Mouse (Mus musculus): ENCODE measurements at regions not wholly inside any gene's neighbourhood (a gene's known extent, or its start where the extent isn't known, plus 50 kb on each side); places are given as distances from the start of the nearest gene placed in this dataset.

DNA sequence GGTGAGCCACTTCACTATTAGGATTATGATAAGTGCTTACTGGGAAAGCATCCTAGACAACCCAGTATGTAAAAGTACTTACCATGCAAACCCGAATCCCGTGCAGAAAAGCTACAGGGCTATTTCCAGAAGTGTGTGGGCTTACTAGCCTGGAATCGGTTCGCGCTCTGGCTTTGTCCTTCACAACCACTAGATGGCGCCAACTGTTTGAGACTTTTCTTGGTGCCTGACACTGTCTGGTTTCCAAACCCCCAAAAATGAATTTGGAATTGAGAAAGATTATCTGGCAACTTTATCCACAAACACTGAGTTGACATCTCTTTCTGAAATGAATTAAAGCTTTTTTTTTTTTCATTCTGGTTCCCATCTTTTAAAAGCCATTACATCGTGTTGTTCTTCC, 218.2 kb downstream of the Pax3 start:
- H3K36me3 ChIP-seq = no peaks in the 10 kb centered on the region
- no peak overlapping the region for H3K27ac ChIP-seq
- no peak overlapping the region for H3K4me3 ChIP-seq
- WGBS = 5% methylated on average over 7 of the region's 7 CpGs
- H3K27me3 ChIP-seq = peaks cover 46% of the 10 kb centered on the region
- ATAC-seq (ENCODE audit: low FRiP score) = no peak
- H3K9ac ChIP-seq = no peak overlapping the region
- no peaks in the 10 kb centered on the region for H3K4me1 ChIP-seq (replicated peaks)
- no peaks in the 10 kb centered on the region for H3K9me3 ChIP-seq
- no peak overlapping the region for H3K4me2 ChIP-seq

DNA sequence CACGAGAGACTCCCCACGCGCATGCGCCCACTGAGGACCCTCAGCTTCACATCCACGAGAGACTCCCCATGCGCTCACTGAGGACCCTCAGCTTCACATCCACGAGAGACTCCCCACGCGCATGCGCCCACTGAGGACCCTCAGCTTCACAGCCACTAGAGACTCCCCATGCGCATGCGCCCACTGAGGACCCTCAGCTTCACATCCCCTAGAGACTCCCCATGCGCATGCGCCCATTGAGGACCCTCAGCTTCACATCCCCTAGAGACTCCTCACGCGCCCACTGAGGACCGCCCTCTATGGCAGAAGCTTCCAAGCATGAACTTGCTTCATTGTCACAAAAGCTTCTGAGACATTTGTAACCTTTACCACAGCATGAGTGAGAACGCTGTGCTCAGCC, 221.0 kb downstream of the Pax3 start:
- ATAC-seq (ENCODE audit: low FRiP score) = no peak
- Histone ChIP-seq H3K4me3 (no peak overlapping the region), H3K27ac (no peak overlapping the region), H3K9me3 (no peaks in the 10 kb centered on the region), H3K27me3 (peaks cover 48% of the 10 kb centered on the region), H3K4me2 (no peak overlapping the region), H3K9ac (no peak overlapping the region), H3K36me3 (no peaks in the 10 kb centered on the region), H3K4me1 (replicated peaks) (0 out of 2 replicates have a peak, but pooled peaks cover 4% of the 10 kb centered on the region)
- WGBS = 92% methylated on average over 18 of the region's 18 CpGs

DNA sequence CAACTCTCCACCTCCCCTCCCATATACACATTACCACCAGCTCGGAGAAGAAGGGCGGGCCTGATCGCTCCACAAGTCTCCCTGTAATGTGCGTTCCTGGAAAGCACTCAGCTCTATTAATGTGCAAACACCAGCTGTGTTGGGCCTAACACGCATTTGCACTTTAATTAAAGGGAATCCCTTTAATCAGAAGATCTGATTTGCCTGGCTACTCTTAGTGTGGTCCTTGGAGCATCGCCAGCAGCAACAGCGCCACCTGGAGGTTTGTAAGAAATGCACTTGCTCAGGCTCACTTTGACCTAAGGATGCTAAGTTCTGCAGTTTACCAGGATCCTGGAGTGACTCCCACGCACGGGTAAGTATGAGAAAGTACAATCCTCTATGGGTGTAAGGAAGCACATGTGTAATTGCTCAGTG, 224.6 kb downstream of the Pax3 start:
- Histone ChIP-seq H3K27ac (no peak overlapping the region), H3K4me3 (peak overlapping the region; percentile 13; the same call in 1 of the 2 replicates), H3K4me2 (peak overlapping the region; percentile 31), H3K9ac (0 out of 2 replicates have a peak overlapping the region, but pooled peaks have one; percentile 9), H3K36me3 (no peaks in the 10 kb centered on the region), H3K9me3 (no peaks in the 10 kb centered on the region), H3K4me1 (replicated peaks) (0 out of 2 replicates have a peak, but pooled peaks cover 4% of the 10 kb centered on the region), H3K27me3 (peaks cover 27% of the 10 kb centered on the region)
- peak; percentile 85 for ATAC-seq (ENCODE audit: low FRiP score)
- 3% methylated on average over 9 of the region's 9 CpGs for WGBS

DNA sequence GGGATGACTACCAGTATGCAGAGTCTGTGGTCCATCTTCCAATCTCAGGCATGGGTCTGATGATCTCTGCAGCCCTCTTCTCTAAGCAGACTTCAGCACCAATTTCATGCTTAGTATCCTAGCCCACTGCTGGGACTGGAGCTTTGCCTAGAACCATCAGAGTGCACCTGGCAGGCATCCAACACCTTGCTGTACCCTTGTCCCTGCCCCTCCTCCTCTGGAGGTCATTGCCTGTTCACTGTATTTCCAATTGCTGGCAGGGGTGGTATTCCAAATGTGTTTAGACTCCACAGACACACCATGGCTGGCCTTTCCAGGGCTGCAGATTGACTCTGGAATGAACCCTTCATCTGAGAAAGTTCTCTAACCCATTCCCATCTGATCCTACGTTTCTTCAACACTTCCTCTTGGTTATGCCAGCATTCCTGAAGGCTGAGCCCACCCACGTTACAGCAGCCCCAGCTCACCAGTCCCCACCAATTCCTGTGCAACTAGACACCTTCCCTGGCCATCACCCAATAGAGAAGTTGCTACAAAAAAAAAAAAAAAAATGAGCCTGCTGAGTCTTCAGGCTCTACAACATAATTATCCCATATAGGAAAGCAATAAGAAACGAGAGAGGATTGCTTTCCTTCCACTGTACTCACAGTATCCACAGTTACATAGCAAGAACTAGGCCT, 232.1 kb downstream of the Pax3 start:
- Histone ChIP-seq H3K9ac (no peak overlapping the region), H3K9me3 (no peaks in the 10 kb centered on the region), H3K36me3 (no peaks in the 10 kb centered on the region), H3K27me3 (no peaks in the 10 kb centered on the region), H3K27ac (no peak overlapping the region), H3K4me2 (no peak overlapping the region), H3K4me1 (replicated peaks) (no peaks in the 10 kb centered on the region), H3K4me3 (no peak overlapping the region)
- 56% methylated on average over 3 of the region's 3 CpGs for WGBS
- ATAC-seq (ENCODE audit: low FRiP score) = no peak

DNA sequence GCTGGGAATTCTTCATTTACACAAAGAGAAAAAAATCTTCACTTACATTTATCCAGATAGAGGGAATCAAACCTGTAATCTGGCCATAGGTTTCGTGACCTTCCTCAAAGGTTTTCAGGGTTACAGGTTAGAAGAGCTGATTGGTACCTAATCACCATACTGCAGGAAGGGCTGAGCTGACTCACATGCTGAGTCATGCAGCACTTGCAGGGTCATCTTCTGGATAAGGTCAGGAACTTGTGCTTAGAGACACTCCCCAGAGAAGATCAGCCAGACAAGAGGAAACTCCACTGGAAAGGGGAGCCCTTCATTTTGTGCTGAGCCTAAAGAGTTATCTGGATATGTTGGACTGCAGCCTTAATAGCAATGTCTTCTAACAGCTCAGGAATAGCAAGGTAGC, 237.6 kb downstream of the Pax3 start:
- H3K4me3 ChIP-seq = no peak overlapping the region
- H3K9ac ChIP-seq = no peak overlapping the region
- H3K27ac ChIP-seq = no peak overlapping the region
- H3K36me3 ChIP-seq = no peaks in the 10 kb centered on the region
- no peaks in the 10 kb centered on the region for H3K27me3 ChIP-seq
- WGBS = 91% methylated on average over 1 of the region's 1 CpGs
- ATAC-seq (ENCODE audit: low FRiP score) = no peak
- H3K4me2 ChIP-seq = no peak overlapping the region
- H3K9me3 ChIP-seq = no peaks in the 10 kb centered on the region
- H3K4me1 ChIP-seq (replicated peaks) = no peaks in the 10 kb centered on the region

DNA sequence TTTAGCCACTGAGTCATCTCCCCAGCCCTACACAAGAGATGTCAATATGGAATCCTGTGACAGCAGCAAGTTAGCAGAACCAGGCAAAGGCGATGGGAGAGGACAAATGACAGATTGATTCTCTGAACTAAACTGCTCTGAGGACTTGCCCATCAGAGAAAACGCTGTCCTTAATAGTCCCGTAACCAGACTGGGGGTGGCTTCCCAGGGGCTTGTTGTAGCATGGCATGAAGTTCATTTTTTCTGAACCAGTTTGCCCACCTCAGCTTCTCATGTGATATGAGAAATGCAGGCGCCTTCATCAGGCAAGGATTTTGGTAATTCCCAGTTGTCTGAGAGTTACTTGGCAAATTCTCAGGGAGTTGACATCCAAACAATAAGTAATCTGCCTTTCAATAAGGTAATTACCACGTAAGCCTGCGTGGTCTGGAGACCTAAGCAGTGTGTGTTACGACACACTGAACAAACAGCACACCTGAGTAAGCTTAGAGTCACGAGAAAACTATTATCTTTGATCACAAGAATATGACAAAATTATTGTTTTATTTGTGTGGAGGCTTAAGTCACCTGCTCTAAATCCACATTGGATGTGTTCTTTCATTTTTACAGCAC, 239.7 kb downstream of the Pax3 start:
- H3K4me1 ChIP-seq (replicated peaks) = no peaks in the 10 kb centered on the region
- H3K4me2 ChIP-seq = no peak overlapping the region
- WGBS = 80% methylated on average over 8 of the region's 8 CpGs
- no peak overlapping the region for H3K4me3 ChIP-seq
- no peaks in the 10 kb centered on the region for H3K27me3 ChIP-seq
- H3K9ac ChIP-seq = no peak overlapping the region
- no peak overlapping the region for H3K27ac ChIP-seq
- no peak for ATAC-seq (ENCODE audit: low FRiP score)
- H3K9me3 ChIP-seq = no peaks in the 10 kb centered on the region
- H3K36me3 ChIP-seq = no peaks in the 10 kb centered on the region

DNA sequence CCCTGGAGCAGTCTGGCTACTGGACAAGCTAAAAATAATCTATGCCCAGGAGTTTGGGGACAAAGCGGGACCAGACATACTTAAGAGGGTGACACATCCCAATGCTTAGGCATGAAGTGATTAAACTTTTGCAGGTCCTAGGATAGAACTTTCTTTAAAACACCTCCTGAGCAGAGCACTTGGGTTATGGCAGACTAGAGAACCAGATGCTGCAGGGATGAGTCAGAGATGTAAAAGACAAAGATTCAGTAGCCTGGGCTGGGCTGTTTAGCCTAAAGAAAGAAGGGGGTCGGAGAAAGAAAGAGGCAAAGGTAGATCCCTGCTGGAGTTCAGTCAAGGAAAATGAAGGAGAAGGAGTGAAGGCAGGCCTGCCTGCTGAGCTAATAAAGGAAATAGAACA, 249.0 kb downstream of the Pax3 start:
- H3K4me2 ChIP-seq = no peak overlapping the region
- H3K4me1 ChIP-seq (replicated peaks) = peaks cover 8% of the 10 kb centered on the region
- no peak overlapping the region for H3K4me3 ChIP-seq
- H3K36me3 ChIP-seq = no peaks in the 10 kb centered on the region
- no peak overlapping the region for H3K9ac ChIP-seq
- 82% methylated on average over 2 of the region's 2 CpGs for WGBS
- ATAC-seq (ENCODE audit: low FRiP score) = no peak
- H3K27ac ChIP-seq = no peak overlapping the region
- no peaks in the 10 kb centered on the region for H3K9me3 ChIP-seq
- H3K27me3 ChIP-seq = 0 out of 2 replicates have a peak, but pooled peaks cover 7% of the 10 kb centered on the region

DNA sequence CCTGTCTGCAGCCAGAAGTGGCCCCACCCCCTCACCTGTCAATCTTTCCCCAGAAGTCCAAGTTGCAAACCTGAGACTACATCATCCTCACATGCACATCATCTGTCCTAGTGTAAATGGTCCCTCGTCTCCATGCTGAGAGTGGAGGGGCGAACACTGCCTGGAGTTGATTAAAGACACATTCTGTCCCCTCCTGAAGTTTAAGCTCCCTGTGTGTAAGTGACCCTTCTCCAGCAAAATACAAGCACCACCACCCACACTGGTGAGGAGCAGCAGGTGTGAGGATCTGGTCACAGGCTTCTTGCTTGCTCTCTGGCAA, 252.6 kb downstream of the Pax3 start:
- ATAC-seq (ENCODE audit: low FRiP score) = no peak
- no peaks in the 10 kb centered on the region for H3K27me3 ChIP-seq
- no peak overlapping the region for H3K4me2 ChIP-seq
- H3K4me1 ChIP-seq (replicated peaks) = peaks cover 8% of the 10 kb centered on the region
- H3K36me3 ChIP-seq = no peaks in the 10 kb centered on the region
- H3K27ac ChIP-seq = peak overlapping the region; percentile 4; the same call in 1 of the 2 replicates
- no peak overlapping the region for H3K4me3 ChIP-seq
- WGBS = 60% methylated on average over 2 of the region's 2 CpGs
- no peaks in the 10 kb centered on the region for H3K9me3 ChIP-seq
- no peak overlapping the region for H3K9ac ChIP-seq

DNA sequence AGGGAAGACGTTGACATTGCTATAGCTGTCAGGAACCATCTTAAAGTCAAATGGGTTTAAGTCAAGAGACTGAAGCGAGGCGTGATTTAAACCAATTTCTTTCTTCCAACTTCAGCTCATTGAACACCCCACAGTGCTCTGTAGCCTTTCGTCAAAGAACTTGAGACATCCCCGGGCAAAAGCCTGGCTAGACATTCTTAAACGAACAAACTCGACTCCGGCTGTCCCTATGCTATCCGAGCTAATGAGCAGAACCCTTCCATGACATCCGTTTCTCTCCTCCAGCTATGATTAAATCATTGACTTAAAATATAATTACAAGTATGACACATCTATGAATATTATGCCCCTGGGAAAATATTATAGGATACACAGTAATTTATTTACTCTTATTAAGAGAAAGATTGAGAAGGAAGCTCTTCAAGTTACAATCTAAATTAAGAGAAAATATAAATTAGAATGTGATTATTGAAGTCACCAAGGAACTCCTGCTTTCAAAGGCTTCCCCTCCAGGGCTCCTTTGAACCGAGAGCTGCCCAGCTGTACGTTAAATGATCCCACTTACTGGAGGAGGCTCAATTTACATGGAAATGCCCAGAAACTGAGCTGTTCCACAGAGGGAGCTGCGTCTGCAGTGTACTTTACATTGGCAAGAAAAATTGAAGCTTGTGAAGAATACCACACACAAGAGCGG, 253.2 kb downstream of the Pax3 start:
- H3K27ac ChIP-seq = peak overlapping the region; percentile 4; the same call in 1 of the 2 replicates
- H3K4me3 ChIP-seq = no peak overlapping the region
- no peaks in the 10 kb centered on the region for H3K9me3 ChIP-seq
- H3K36me3 ChIP-seq = no peaks in the 10 kb centered on the region
- no peak overlapping the region for H3K9ac ChIP-seq
- no peak for ATAC-seq (ENCODE audit: low FRiP score)
- WGBS = 50% methylated on average over 14 of the region's 14 CpGs
- no peaks in the 10 kb centered on the region for H3K27me3 ChIP-seq
- peaks cover 8% of the 10 kb centered on the region for H3K4me1 ChIP-seq (replicated peaks)
- no peak overlapping the region for H3K4me2 ChIP-seq

DNA sequence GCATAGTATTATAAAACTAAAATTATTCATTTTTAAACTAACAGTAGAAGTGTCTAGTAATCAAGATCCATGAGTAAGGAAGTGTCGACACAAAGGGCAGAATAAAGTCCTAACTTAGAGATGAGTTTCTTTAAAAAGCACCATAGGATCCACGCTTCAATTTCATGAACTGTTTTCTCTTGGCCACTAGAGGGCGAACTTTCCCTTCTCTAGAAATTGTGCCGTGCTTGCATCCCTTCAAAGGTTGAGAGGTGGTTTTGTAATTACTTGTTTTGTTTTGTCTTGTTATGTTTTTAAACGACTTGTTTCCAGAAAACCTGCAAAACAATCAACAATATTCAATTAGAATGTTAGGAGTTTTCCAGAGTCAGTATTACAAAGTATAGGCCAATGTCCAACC, 253.8 kb downstream of the Pax3 start:
- 4% methylated on average over 5 of the region's 5 CpGs for WGBS
- H3K36me3 ChIP-seq = no peaks in the 10 kb centered on the region

DNA sequence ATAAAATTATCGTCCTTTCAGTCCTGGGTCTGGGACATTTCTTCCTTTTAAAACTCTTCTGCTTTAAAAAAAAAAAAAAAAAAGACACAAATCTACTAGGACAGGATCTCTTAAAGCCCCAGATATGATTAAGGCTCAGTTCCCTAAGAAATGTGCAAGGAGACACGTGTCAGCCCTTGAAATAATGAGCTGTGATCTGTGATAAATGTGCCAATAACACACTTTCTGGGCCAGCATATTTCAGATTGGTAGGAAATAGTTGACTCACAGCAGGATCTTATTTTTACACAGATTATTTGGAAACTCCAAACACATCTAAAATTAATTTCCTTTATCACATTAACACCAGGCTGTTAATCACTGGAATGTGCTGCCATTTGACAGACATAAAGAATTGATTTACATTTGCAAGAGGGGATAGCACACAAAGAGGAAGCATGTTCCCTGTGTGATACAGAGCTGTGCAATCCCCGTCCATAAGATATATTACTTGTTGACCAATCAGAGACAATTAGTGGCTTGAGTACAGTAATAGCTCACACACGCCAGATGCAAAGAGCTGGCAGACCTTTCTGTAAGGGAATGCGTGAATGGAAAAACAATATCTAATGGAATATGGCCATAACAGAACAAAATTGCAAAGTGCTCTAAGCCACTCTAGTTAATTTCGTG, 263.7 kb downstream of the Pax3 start:
- WGBS = 63% methylated on average over 6 of the region's 6 CpGs
- Histone ChIP-seq H3K27me3 (no peaks in the 10 kb centered on the region), H3K4me2 (no peak overlapping the region), H3K27ac (no peak overlapping the region), H3K36me3 (no peaks in the 10 kb centered on the region), H3K4me3 (no peak overlapping the region), H3K4me1 (replicated peaks) (peaks cover 15% of the 10 kb centered on the region), H3K9me3 (no peaks in the 10 kb centered on the region), H3K9ac (no peak overlapping the region)
- ATAC-seq (ENCODE audit: low FRiP score) = no peak

More for the DNA sequence above, 253.8 kb downstream of the Pax3 start:
- Histone ChIP-seq H3K4me1 (replicated peaks) (peaks cover 8% of the 10 kb centered on the region), H3K9ac (no peak overlapping the region), H3K4me3 (no peak overlapping the region), H3K9me3 (no peaks in the 10 kb centered on the region), H3K27ac (no peak overlapping the region), H3K27me3 (no peaks in the 10 kb centered on the region), H3K4me2 (no peak overlapping the region)
- ATAC-seq (ENCODE audit: low FRiP score) = no peak

DNA sequence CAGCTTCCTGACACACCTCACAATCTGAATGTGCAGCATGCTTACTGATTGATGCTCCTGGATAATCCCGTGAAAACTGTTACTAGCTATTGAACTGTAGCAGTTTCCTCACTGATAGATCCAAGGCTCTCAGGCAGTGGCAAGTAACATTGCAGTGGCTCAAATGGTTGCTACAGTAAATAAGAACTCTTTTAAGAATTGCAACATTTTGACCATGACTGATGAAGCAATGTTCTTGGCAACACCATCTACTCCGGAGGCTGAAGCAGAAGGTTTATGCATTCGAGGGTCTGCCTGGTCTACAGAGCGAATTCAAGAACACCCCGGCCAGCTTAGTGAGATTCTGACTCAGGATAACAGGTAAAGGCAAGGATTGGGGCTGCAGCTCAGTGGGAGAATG, 264.7 kb downstream of the Pax3 start:
- H3K27ac ChIP-seq = no peak overlapping the region
- H3K36me3 ChIP-seq = no peaks in the 10 kb centered on the region
- H3K4me3 ChIP-seq = no peak overlapping the region
- no peak overlapping the region for H3K9ac ChIP-seq
- no peak overlapping the region for H3K4me2 ChIP-seq
- WGBS = 85% methylated on average over 5 of the region's 5 CpGs
- H3K9me3 ChIP-seq = no peaks in the 10 kb centered on the region
- no peak for ATAC-seq (ENCODE audit: low FRiP score)
- no peaks in the 10 kb centered on the region for H3K27me3 ChIP-seq
- H3K4me1 ChIP-seq (replicated peaks) = peaks cover 15% of the 10 kb centered on the region

Measured in hindbrain, embryonic 13.5 days (tissue).